32 mouse cellular contexts compared by ENCODE assay signal in the genomic region with DNA sequence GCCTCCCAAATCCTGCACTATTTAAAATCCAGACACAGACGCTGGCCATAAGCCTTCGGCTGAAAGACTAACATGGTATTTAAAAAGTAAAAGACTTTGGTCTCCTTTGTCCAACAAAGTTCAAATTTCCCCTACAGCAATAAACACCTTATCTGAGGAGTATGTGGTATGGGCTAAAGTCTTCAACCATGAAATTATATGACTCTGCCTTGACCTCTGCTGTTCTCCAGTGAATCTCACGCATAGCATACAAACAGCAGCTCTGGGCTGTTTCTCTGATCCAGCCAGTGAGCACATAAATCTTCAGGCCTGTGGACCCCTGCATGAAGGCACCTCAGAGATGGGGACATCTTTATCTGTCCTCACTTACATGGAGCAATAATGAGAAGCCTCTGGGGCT.
"Had no signal": no experiment of that assay in that cellular context is flagged by ENCODE, and none has a peak within 500 bp of the region (broad histone marks: within the 10 kb centered on the region; RNA-seq: fewer than 3 reads in every experiment).

No protein-coding gene starts in this region.

- H3K4me3 ChIP-seq: limb, embryonic 10.5 days; limb, embryonic 12.5 days; limb, embryonic 13.5 days; limb, embryonic 15.5 days; liver, embryonic 12.5 days; liver, embryonic 13.5 days; liver, embryonic 15.5 days; lung, embryonic 15.5 days; megakaryocyte, embryonic 14.5 days; midbrain, embryonic 10.5 days; midbrain, embryonic 12.5 days; midbrain, embryonic 13.5 days; midbrain, embryonic 15.5 days; myocyte; neural tube, embryonic 12.5 days had no signal

- ATAC-seq: liver, embryonic 12.5 days; liver, postnatal 0 days; lung, postnatal 0 days; midbrain, embryonic 13.5 days; midbrain, embryonic 15.5 days; midbrain, embryonic 16.5 days had no signal

- H3K27ac ChIP-seq: limb, embryonic 10.5 days; limb, embryonic 12.5 days; limb, embryonic 13.5 days; limb, embryonic 15.5 days; liver, embryonic 12.5 days; liver, embryonic 13.5 days; liver, embryonic 14.5 days; liver, embryonic 15.5 days; lung, embryonic 15.5 days; macrophage; midbrain, embryonic 10.5 days; midbrain, embryonic 12.5 days; midbrain, embryonic 13.5 days; midbrain, embryonic 15.5 days; neural tube, embryonic 12.5 days had no signal

- H3K27me3 ChIP-seq: limb, embryonic 12.5 days; limb, embryonic 13.5 days; limb, embryonic 15.5 days; liver, embryonic 12.5 days; liver, embryonic 13.5 days; liver, embryonic 15.5 days; lung, embryonic 15.5 days; megakaryocyte, embryonic 14.5 days; midbrain, embryonic 12.5 days; midbrain, embryonic 13.5 days; midbrain, embryonic 15.5 days; neural tube, embryonic 12.5 days had no signal

- DNase-seq: left cerebral cortex, postnatal 4 days; liver; liver, embryonic 13.5 days; liver, postnatal 0 days; lung, adult 18-20 months; lung, adult 2 months; lung, embryonic 14.5 days; lung, postnatal 10 days; lung, postnatal 14 days; lung, postnatal 36 days; lung, postnatal 4 days; midbrain, embryonic 14.5 days had no signal

- H3K36me3 ChIP-seq: limb, embryonic 10.5 days; limb, embryonic 12.5 days; limb, embryonic 13.5 days; limb, embryonic 15.5 days; liver, embryonic 12.5 days; liver, embryonic 13.5 days; liver, embryonic 15.5 days; lung, embryonic 15.5 days; midbrain, embryonic 10.5 days; midbrain, embryonic 12.5 days; midbrain, embryonic 13.5 days; midbrain, embryonic 15.5 days; neural tube, embryonic 12.5 days had no signal

- H3K9ac ChIP-seq: limb, embryonic 12.5 days; limb, embryonic 13.5 days; limb, embryonic 15.5 days; liver, embryonic 12.5 days; liver, embryonic 13.5 days; liver, embryonic 14.5 days; liver, embryonic 15.5 days; liver, postnatal 0 days; lung, embryonic 14.5 days; lung, embryonic 15.5 days; midbrain, embryonic 12.5 days; midbrain, embryonic 13.5 days; midbrain, embryonic 15.5 days; neural tube, embryonic 12.5 days had no signal

- H3K4me1 ChIP-seq: limb, embryonic 10.5 days; limb, embryonic 12.5 days; limb, embryonic 13.5 days; limb, embryonic 15.5 days; liver, embryonic 12.5 days; liver, embryonic 13.5 days; liver, embryonic 15.5 days; lung, embryonic 15.5 days; megakaryocyte, embryonic 14.5 days; midbrain, embryonic 10.5 days; midbrain, embryonic 12.5 days; midbrain, embryonic 13.5 days; midbrain, embryonic 15.5 days; neural tube, embryonic 12.5 days had no signal

- H3K4me2 ChIP-seq: limb, embryonic 12.5 days; limb, embryonic 13.5 days; limb, embryonic 15.5 days; liver, embryonic 11.5 days; liver, embryonic 12.5 days; liver, embryonic 13.5 days; liver, embryonic 15.5 days; lung, embryonic 14.5 days; lung, embryonic 15.5 days; midbrain, embryonic 11.5 days; midbrain, embryonic 12.5 days; midbrain, embryonic 13.5 days; midbrain, embryonic 15.5 days; neural tube, embryonic 12.5 days had no signal

- H3K9me3 ChIP-seq: limb, embryonic 10.5 days; limb, embryonic 12.5 days; limb, embryonic 13.5 days; limb, embryonic 15.5 days; liver, embryonic 12.5 days; liver, embryonic 15.5 days; lung, embryonic 15.5 days; midbrain, embryonic 10.5 days; midbrain, embryonic 12.5 days; midbrain, embryonic 13.5 days; midbrain, embryonic 15.5 days; neural tube, embryonic 12.5 days had no signal
